ENCODE assay signal across 8 mouse cellular contexts in the genomic region with DNA sequence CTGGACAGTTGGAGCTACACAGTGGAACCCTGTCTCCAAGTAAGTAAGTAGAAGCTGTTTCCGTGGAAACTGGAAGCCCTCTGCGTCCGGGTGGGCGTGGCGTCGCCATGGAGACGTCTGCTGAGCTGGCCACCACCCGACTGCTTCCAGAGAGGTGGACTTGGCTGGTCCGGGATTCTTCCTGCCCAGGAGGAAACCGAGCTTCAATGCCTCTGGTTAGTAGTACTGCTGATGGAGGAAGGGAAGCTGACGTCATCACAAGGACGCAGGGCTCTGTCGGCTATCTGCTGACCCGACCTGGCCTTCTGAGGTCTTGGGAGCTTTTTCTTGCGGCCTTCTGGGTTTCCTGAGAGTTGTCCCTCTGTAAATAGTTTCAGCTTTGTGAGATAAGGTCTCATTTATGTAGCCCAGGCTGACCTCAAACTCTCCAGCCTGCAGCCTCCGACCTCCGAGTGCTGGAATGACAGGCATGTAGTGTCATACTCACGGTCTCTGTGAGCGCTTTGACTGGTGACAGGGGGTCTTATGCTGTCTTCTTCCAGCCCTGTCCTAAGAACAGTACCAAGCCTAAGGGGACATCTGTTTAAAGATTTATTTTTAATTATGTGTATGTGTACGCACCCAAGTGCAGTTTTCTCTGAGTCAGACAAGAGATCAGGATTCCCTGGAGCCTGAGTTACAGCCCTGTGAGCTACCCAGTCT. TPM values are rescaled to one million over a fixed set of nuclear protein-coding genes. Genes with fewer than 3 reads are reported as not detected.
A peak's percentile ranks its signal among the peaks of the same experiment; 100 is the strongest.
DNase-seq lines count a peak whose midpoint lies in the region; ATAC-seq lines count a peak whose summit lies in the region.

No protein-coding gene starts in this region.

- peak; percentile 59 for DNase-seq in Muller cell, postnatal 12 days (ENCODE audit: inconsistent ontology term)
- peak; percentile 53 for DNase-seq in gastrocnemius, adult 18-20 months (ENCODE audit: low spot score)
- DNase-seq in layer of hippocampus, postnatal 10 days (ENCODE audit: low spot score in 2 of 2) = peak; percentile 66 to 77
- peak; percentile 90 for DNase-seq in lung, postnatal 10 days
- DNase-seq in right cerebral cortex, postnatal 25 days = peak; percentile 81

- H3K27ac ChIP-seq in brown adipose tissue, adult 24 weeks (replicated peaks; ENCODE audit: low read depth, low read length) = peak overlapping the region; percentile 81
- peak overlapping the region; percentile 50 for H3K27ac ChIP-seq in hindbrain, embryonic 12.5 days

- ATAC-seq in hindbrain, embryonic 12.5 days (ENCODE audit: low FRiP score) = no peak
- no peak for ATAC-seq in megakaryocyte progenitor cell, adult 5-6 weeks (replicated peaks; ENCODE audit: poor library complexity)

- WGBS in hindbrain, embryonic 12.5 days = 15% methylated on average over 20 of the region's 20 CpGs

- no peaks in the 10 kb centered on the region for H3K36me3 ChIP-seq in hindbrain, embryonic 12.5 days

- H3K4me1 ChIP-seq in brown adipose tissue, adult 24 weeks (ENCODE audit: control insufficient read depth, insufficient read depth, insufficient read length, low read length) = peaks cover 4% of the 10 kb centered on the region; the same call in 1 of the 2 replicates
- H3K4me1 ChIP-seq in hindbrain, embryonic 12.5 days = peaks cover 23% of the 10 kb centered on the region

- H3K4me3 ChIP-seq in brown adipose tissue, adult 24 weeks (ENCODE audit: insufficient read depth, low read depth, low read length) = no peak overlapping the region
- 0 out of 2 replicates have a peak overlapping the region, but pooled peaks have one; percentile 5 for H3K4me3 ChIP-seq in hindbrain, embryonic 12.5 days

- 0 out of 2 replicates have a peak overlapping the region, but pooled peaks have one; percentile 20 for H3K9ac ChIP-seq in hindbrain, embryonic 12.5 days

- no peaks in the 10 kb centered on the region for H3K9me3 ChIP-seq in hindbrain, embryonic 12.5 days (replicated peaks)

- H3K4me2 ChIP-seq in hindbrain, embryonic 12.5 days (replicated peaks) = peak overlapping the region; percentile 43

- no peaks in the 10 kb centered on the region for H3K27me3 ChIP-seq in hindbrain, embryonic 12.5 days

RNA-seq across cellular contexts. Expression of a gene that starts 3.4 kb away (rescaled TPM):
- 4.0 and 6.9 TPM in 2 replicates for polyA plus RNA-seq in brown adipose tissue, adult 24 weeks (2012; ENCODE audit: insufficient read depth, insufficient read length, missing spikeins)
- total RNA-seq in gastrocnemius, adult 18-20 months (2021) = 1 to 10 TPM; 1.7 to 3.0 TPM
- 12.6 and 13.0 TPM in 2 replicates for polyA plus RNA-seq in hindbrain, embryonic 12.5 days (2016; fragmentation: Nextera tagmentation; extraction: Ambion mirVana)
- total RNA-seq in layer of hippocampus, postnatal 10 days (2021) = 100 to 1,000 TPM; 124 to 133 TPM
- 2.1 and 2.2 TPM in 2 replicates for total RNA-seq in megakaryocyte progenitor cell, adult 5-6 weeks (2015)
- 4.0 and 17.6 TPM in 2 replicates for total RNA-seq in megakaryocyte progenitor cell, adult 5-6 weeks (2017)

RNA-seq across cellular contexts. Expression of a gene that starts 4.4 kb away (rescaled TPM):
- not detected in 2 replicates for polyA plus RNA-seq in brown adipose tissue, adult 24 weeks (2012; ENCODE audit: insufficient read depth, insufficient read length, missing spikeins)
- total RNA-seq in gastrocnemius, adult 18-20 months (2021) = not detected
- polyA plus RNA-seq in hindbrain, embryonic 12.5 days (2016; fragmentation: Nextera tagmentation; extraction: Ambion mirVana) = 0.18 and 0.23 TPM in 2 replicates
- total RNA-seq in layer of hippocampus, postnatal 10 days (2021) = 1 to 10 TPM; 3.1 to 5.1 TPM
- total RNA-seq in megakaryocyte progenitor cell, adult 5-6 weeks (2015) = not detected in 2 replicates
- not detected in 2 replicates for total RNA-seq in megakaryocyte progenitor cell, adult 5-6 weeks (2017)

RNA-seq across cellular contexts. Expression of a gene that starts 25.6 kb away (rescaled TPM):
- polyA plus RNA-seq in brown adipose tissue, adult 24 weeks (2012; ENCODE audit: insufficient read depth, insufficient read length, missing spikeins) = 29.7 and 32.3 TPM in 2 replicates
- total RNA-seq in gastrocnemius, adult 18-20 months (2021) = 10 to 100 TPM; 17.6 to 18.9 TPM
- 226 and 228 TPM in 2 replicates for polyA plus RNA-seq in hindbrain, embryonic 12.5 days (2016; fragmentation: Nextera tagmentation; extraction: Ambion mirVana)
- total RNA-seq in layer of hippocampus, postnatal 10 days (2021) = 10 to 100 TPM; 63.0 to 65.2 TPM
- total RNA-seq in megakaryocyte progenitor cell, adult 5-6 weeks (2015) = 230 and 236 TPM in 2 replicates
- total RNA-seq in megakaryocyte progenitor cell, adult 5-6 weeks (2017) = 145 and 166 TPM in 2 replicates

RNA-seq across cellular contexts. Expression of a gene that starts 59.2 kb away (rescaled TPM):
- polyA plus RNA-seq in brown adipose tissue, adult 24 weeks (2012; ENCODE audit: insufficient read depth, insufficient read length, missing spikeins) = 0.83 and 1.4 TPM in 2 replicates
- total RNA-seq in gastrocnemius, adult 18-20 months (2021) = under 1 TPM; 0.57 to 0.83 TPM
- 3.4 and 5.2 TPM in 2 replicates for polyA plus RNA-seq in hindbrain, embryonic 12.5 days (2016; fragmentation: Nextera tagmentation; extraction: Ambion mirVana)
- 1 to 10 TPM; 2.0 to 3.7 TPM for total RNA-seq in layer of hippocampus, postnatal 10 days (2021)
- 33.7 and 35.8 TPM in 2 replicates for total RNA-seq in megakaryocyte progenitor cell, adult 5-6 weeks (2015)
- total RNA-seq in megakaryocyte progenitor cell, adult 5-6 weeks (2017) = 48.6 and 67.4 TPM in 2 replicates

Comparison
In these comparisons a context has a peak if more than half of its experiments do, and no peak if none do; other contexts are left out.
1. RNA of a gene that starts 3.4 kb away (total RNA-seq): 124 to 133 TPM in layer of hippocampus, postnatal 10 days; 2.1 to 17.6 TPM in megakaryocyte progenitor cell, adult 5-6 weeks and 1.7 to 3.0 TPM in gastrocnemius, adult 18-20 months; every median in the first group is over 4 times any median in the second.
2. Peak in every context shown above with its lines, with median percentiles within 50 percentile points of each other: DNase-seq.